Mouse (Mus musculus): ENCODE measurements around the gene Kif19a. TPM values are rescaled to one million over a fixed set of nuclear protein-coding genes. Genes with fewer than 3 reads are reported as not detected.

Kif19a gene
- polyA plus RNA-seq, 1 experiment: 3.8 TPM

- Histone ChIP-seq H3K27me3 (ENCODE audit: control insufficient read depth, insufficient read depth, low read length) (no peaks in the 10 kb centered on the region), H3K4me1 (ENCODE audit: control insufficient read depth, insufficient read depth, insufficient read length) (peaks cover 6% of the 10 kb centered on the region), H3K36me3 (ENCODE audit: control insufficient read depth, insufficient read depth, low read length) (no peaks in the 10 kb centered on the region), H3K4me3 (ENCODE audit: extremely low read depth, insufficient read depth, insufficient read length) (no peak overlapping the region), H3K27ac (ENCODE audit: insufficient read depth, low read length) (no peak overlapping the region)
- WGBS: 84% methylated on average over 6 of the region's 6 CpGs
- TF ChIP-seq CTCF (IDR thresholded peaks at IDR 0.05; ENCODE audit: extremely low read depth, insufficient read depth, insufficient read length, insufficient replicate concordance) (no peak), POLR2A (IDR thresholded peaks at IDR 0.05; ENCODE audit: low read depth, low read length) (no peak)
- DNase-seq (ENCODE audit: low read depth in 1 of 2, low spot score in 2 of 2): no peak
Observed at GRCm38 (mm10) chr11:114769911-114770310, 4.7 kb downstream of the Kif19a start.

GRCm38 (mm10) chr11:114771896-114772295, 6.7 kb downstream of the Kif19a start:
- TF ChIP-seq POLR2A (IDR thresholded peaks at IDR 0.05; ENCODE audit: low read depth, low read length): no peak
- TF ChIP-seq CTCF (IDR thresholded peaks at IDR 0.05; ENCODE audit: extremely low read depth, insufficient read depth, insufficient read length, insufficient replicate concordance): no peak
- WGBS: 90% methylated on average over 2 of the region's 2 CpGs
- H3K36me3 ChIP-seq (ENCODE audit: control insufficient read depth, insufficient read depth, low read length): no peaks in the 10 kb centered on the region
- H3K27ac ChIP-seq (ENCODE audit: insufficient read depth, low read length): no peak overlapping the region
- H3K4me3 ChIP-seq (ENCODE audit: extremely low read depth, insufficient read depth, insufficient read length): no peak overlapping the region
- H3K27me3 ChIP-seq (ENCODE audit: control insufficient read depth, insufficient read depth, low read length): no peaks in the 10 kb centered on the region
- no peaks in the 10 kb centered on the region for H3K4me1 ChIP-seq (ENCODE audit: control insufficient read depth, insufficient read depth, insufficient read length)
- no peak for DNase-seq (ENCODE audit: low read depth in 1 of 2, low spot score in 2 of 2)

- no peaks in the 10 kb centered on the region for H3K36me3 ChIP-seq (ENCODE audit: control insufficient read depth, insufficient read depth, low read length)
- no peak for DNase-seq (ENCODE audit: low read depth in 1 of 2, low spot score in 2 of 2)
- no peaks in the 10 kb centered on the region for H3K4me1 ChIP-seq (ENCODE audit: control insufficient read depth, insufficient read depth, insufficient read length)
- H3K27ac ChIP-seq (ENCODE audit: insufficient read depth, low read length): no peak overlapping the region
- H3K27me3 ChIP-seq (ENCODE audit: control insufficient read depth, insufficient read depth, low read length): no peaks in the 10 kb centered on the region
- TF ChIP-seq POLR2A (IDR thresholded peaks at IDR 0.05; ENCODE audit: low read depth, low read length) (no peak), CTCF (IDR thresholded peaks at IDR 0.05; ENCODE audit: extremely low read depth, insufficient read depth, insufficient read length, insufficient replicate concordance) (no peak)
- 62% methylated on average over 9 of the region's 9 CpGs for WGBS
- no peak overlapping the region for H3K4me3 ChIP-seq (ENCODE audit: extremely low read depth, insufficient read depth, insufficient read length)
Observed at GRCm38 (mm10) chr11:114780076-114780475, 14.9 kb downstream of the Kif19a start.

GRCm38 (mm10) chr11:114785892-114786291, 20.7 kb downstream of the Kif19a start:
- Histone ChIP-seq H3K4me3 (ENCODE audit: extremely low read depth, insufficient read depth, insufficient read length) (no peak overlapping the region), H3K4me1 (ENCODE audit: control insufficient read depth, insufficient read depth, insufficient read length) (peaks cover 9% of the 10 kb centered on the region), H3K36me3 (ENCODE audit: control insufficient read depth, insufficient read depth, low read length) (no peaks in the 10 kb centered on the region), H3K27ac (ENCODE audit: insufficient read depth, low read length) (no peak overlapping the region), H3K27me3 (ENCODE audit: control insufficient read depth, insufficient read depth, low read length) (peaks cover 10% of the 10 kb centered on the region; the same call in 1 of the 2 replicates)
- TF ChIP-seq POLR2A (IDR thresholded peaks at IDR 0.05; ENCODE audit: low read depth, low read length): no peak
- TF ChIP-seq CTCF (IDR thresholded peaks at IDR 0.05; ENCODE audit: extremely low read depth, insufficient read depth, insufficient read length, insufficient replicate concordance): no peak
- 55% methylated on average over 10 of the region's 10 CpGs for WGBS
- no peak for DNase-seq (ENCODE audit: low read depth in 1 of 2, low spot score in 2 of 2)

- no peak for DNase-seq (ENCODE audit: low read depth in 1 of 2, low spot score in 2 of 2)
- Histone ChIP-seq H3K4me1 (ENCODE audit: control insufficient read depth, insufficient read depth, insufficient read length) (peaks cover 11% of the 10 kb centered on the region), H3K27ac (ENCODE audit: insufficient read depth, low read length) (no peak overlapping the region), H3K36me3 (ENCODE audit: control insufficient read depth, insufficient read depth, low read length) (no peaks in the 10 kb centered on the region), H3K27me3 (ENCODE audit: control insufficient read depth, insufficient read depth, low read length) (peaks cover 11% of the 10 kb centered on the region; the same call in 1 of the 2 replicates), H3K4me3 (ENCODE audit: extremely low read depth, insufficient read depth, insufficient read length) (no peak overlapping the region)
- WGBS: 7% methylated on average over 43 of the region's 43 CpGs
- TF ChIP-seq POLR2A (IDR thresholded peaks at IDR 0.05; ENCODE audit: low read depth, low read length): no peak
- no peak for TF ChIP-seq CTCF (IDR thresholded peaks at IDR 0.05; ENCODE audit: extremely low read depth, insufficient read depth, insufficient read length, insufficient replicate concordance)
Observed at GRCm38 (mm10) chr11:114786326-114786725, 21.1 kb downstream of the Kif19a start.

GRCm38 (mm10) chr11:114787611-114788010, 22.4 kb downstream of the Kif19a start:
- Histone ChIP-seq H3K36me3 (ENCODE audit: control insufficient read depth, insufficient read depth, low read length) (no peaks in the 10 kb centered on the region), H3K27ac (ENCODE audit: insufficient read depth, low read length) (no peak overlapping the region), H3K27me3 (ENCODE audit: control insufficient read depth, insufficient read depth, low read length) (peaks cover 17% of the 10 kb centered on the region), H3K4me1 (ENCODE audit: control insufficient read depth, insufficient read depth, insufficient read length) (peaks cover 21% of the 10 kb centered on the region), H3K4me3 (ENCODE audit: extremely low read depth, insufficient read depth, insufficient read length) (no peak overlapping the region)
- WGBS: 82% methylated on average over 3 of the region's 3 CpGs
- DNase-seq (ENCODE audit: low read depth in 1 of 2, low spot score in 2 of 2): no peak
- TF ChIP-seq POLR2A (IDR thresholded peaks at IDR 0.05; ENCODE audit: low read depth, low read length): no peak
- TF ChIP-seq CTCF (IDR thresholded peaks at IDR 0.05; ENCODE audit: extremely low read depth, insufficient read depth, insufficient read length, insufficient replicate concordance): no peak

- no peak overlapping the region for H3K27ac ChIP-seq (ENCODE audit: insufficient read depth, low read length)
- H3K4me1 ChIP-seq (ENCODE audit: control insufficient read depth, insufficient read depth, insufficient read length): peaks cover 21% of the 10 kb centered on the region
- TF ChIP-seq POLR2A (IDR thresholded peaks at IDR 0.05; ENCODE audit: low read depth, low read length) (no peak), CTCF (IDR thresholded peaks at IDR 0.05; ENCODE audit: extremely low read depth, insufficient read depth, insufficient read length, insufficient replicate concordance) (peak; percentile 94)
- peak in 1 of 2 experiments; percentile 77 for DNase-seq (ENCODE audit: low read depth in 1 of 2, low spot score in 2 of 2)
- peaks cover 17% of the 10 kb centered on the region for H3K27me3 ChIP-seq (ENCODE audit: control insufficient read depth, insufficient read depth, low read length)
- WGBS: 13% methylated on average over 30 of the region's 30 CpGs
- no peaks in the 10 kb centered on the region for H3K36me3 ChIP-seq (ENCODE audit: control insufficient read depth, insufficient read depth, low read length)
- H3K4me3 ChIP-seq (ENCODE audit: extremely low read depth, insufficient read depth, insufficient read length): no peak overlapping the region
Observed at GRCm38 (mm10) chr11:114789061-114789714, 24.0 kb downstream of the Kif19a start.
